Mouse (Mus musculus) forebrain, embryonic 10.5 days (tissue): Measurements from ENCODE around the gene Psd. TPM values are rescaled to one million over a fixed set of nuclear protein-coding genes. Genes with fewer than 3 reads are reported as not detected.

Experiments used
- DNase-seq: peaks from one replicate; pipeline ENCODE4 v3.0.0-alpha.2; 2017; ENCODE audit warnings: low spot score; ENCODE audit errors: extremely low spot score
- H3K27ac ChIP-seq: fragments of 300-500 bp; sonication (generic); 2 replicates; pipeline ENCODE4 v1.5.1; 2016; ENCODE audit warnings: mild to moderate bottlenecking
- H3K27me3 ChIP-seq: fragments of 300-500 bp; sonication (generic); 2 replicates; pipeline ENCODE4 v1.6.1; 2016; ENCODE audit warnings: mild to moderate bottlenecking; ENCODE audit not compliant: poor library complexity, severe bottlenecking
- H3K36me3 ChIP-seq: fragments of 300-500 bp; sonication (generic); replicated peaks from 2 replicates; pipeline ENCODE4 v1.6.1; 2016; ENCODE audit warnings: mild to moderate bottlenecking, moderate library complexity
- H3K4me1 ChIP-seq: fragments of 300-500 bp; sonication (generic); 2 replicates; pipeline ENCODE4 v1.6.1; 2016
- H3K4me3 ChIP-seq: fragments of 300-500 bp; sonication (generic); 2 replicates; pipeline ENCODE4 v1.5.1; 2016; ENCODE audit warnings: mild to moderate bottlenecking, moderate library complexity
- H3K9me3 ChIP-seq: fragments of 300-500 bp; sonication (generic); 2 replicates; pipeline ENCODE4 v1.6.1; 2016; ENCODE audit warnings: mild to moderate bottlenecking, moderate library complexity
- WGBS: fragments of 180-500 bp; shearing (Covaris S2); methylation state at CpG from one replicate; pipeline ENCODE4 v1.1.7; 2016; 5-methylcytosine and 5-hydroxymethylcytosine counted together
- polyA plus RNA-seq: library from polyadenylated mRNA; unstranded; fragments of >200 nt; fragmentation: Nextera tagmentation; extraction: Ambion mirVana; gene quantifications from 2 replicates; pipeline ENCODE4 v1.2.1, GENCODE M21; 2016

The Psd gene
- polyA plus RNA-seq, 1 experiment from 2014 or later: 2.8 TPM

DNA sequence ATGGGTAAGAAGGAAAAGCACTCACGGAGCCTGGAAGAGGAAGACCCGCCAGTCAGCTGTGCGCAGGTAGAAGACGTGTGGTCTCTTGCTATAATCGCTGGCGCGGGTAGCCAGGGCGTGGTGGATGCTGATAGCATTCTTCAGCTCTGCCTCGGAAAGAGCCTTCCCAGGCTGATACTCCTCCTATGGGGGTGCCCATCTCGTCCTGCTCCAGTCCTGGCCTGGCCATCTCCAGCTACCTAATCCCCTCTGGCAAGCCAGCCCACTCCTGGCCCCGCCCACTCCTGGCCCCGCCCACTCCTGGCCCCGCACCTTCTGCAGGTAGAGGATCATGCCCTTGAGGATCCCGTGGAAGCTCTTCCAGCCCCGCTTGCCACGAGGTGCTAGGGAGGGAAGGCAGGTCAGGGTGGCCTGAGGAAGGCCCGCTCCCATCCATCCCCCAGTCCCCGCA, 12.8 kb downstream of the Psd start:
- peaks cover 44% of the 10 kb centered on the region for H3K4me1 ChIP-seq
- whole genome bisulfite sequencing: 12% methylated on average over 18 of the region's 18 CpGs
- peaks cover 23% of the 10 kb centered on the region; the same call in 1 of the 2 replicates for H3K36me3 ChIP-seq
- no peak overlapping the region for H3K27ac ChIP-seq
- H3K4me3 ChIP-seq: peak overlapping the region; percentile 4; the same call in 1 of the 2 replicates
- no peak for DNase-seq
- peaks cover 98% of the 10 kb centered on the region for H3K27me3 ChIP-seq
- H3K9me3 ChIP-seq: no peaks in the 10 kb centered on the region

GRCm38 (mm10) chr19:46313591-46313990, 13.4 kb downstream of the Psd start:
- Histone ChIP-seq H3K27me3 (peaks cover 98% of the 10 kb centered on the region), H3K36me3 (peaks cover 23% of the 10 kb centered on the region; the same call in 1 of the 2 replicates), H3K9me3 (no peaks in the 10 kb centered on the region), H3K4me3 (no peak overlapping the region), H3K4me1 (peaks cover 44% of the 10 kb centered on the region), H3K27ac (no peak overlapping the region)
- 70% methylated on average over 6 of the region's 6 CpGs for WGBS
- DNase-seq: no peak

DNA sequence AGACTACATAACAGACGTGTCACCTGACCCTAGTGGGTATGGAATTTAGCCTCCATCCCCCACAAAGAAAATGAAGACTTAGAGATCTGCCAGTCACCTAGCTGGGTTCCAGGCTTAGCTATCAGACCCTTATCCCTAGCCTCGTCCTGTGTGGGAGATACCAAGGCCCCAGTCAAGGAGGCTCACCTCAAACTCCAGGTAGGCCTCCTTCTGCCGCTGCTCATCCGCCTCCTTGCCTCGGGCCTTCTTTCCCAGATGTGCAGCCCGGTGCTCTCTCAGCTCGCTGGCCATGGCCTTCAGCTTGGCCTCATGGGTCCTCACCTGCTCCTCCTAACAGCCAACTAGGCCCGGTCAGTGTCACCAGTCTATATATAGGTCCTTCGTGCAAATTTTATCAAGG, 13.8 kb downstream of the Psd start:
- Histone ChIP-seq H3K27me3 (peaks cover 98% of the 10 kb centered on the region), H3K36me3 (peaks cover 23% of the 10 kb centered on the region; the same call in 1 of the 2 replicates), H3K4me1 (peaks cover 43% of the 10 kb centered on the region), H3K4me3 (no peak overlapping the region), H3K9me3 (no peaks in the 10 kb centered on the region), H3K27ac (no peak overlapping the region)
- WGBS: 86% methylated on average over 9 of the region's 9 CpGs
- DNase-seq: no peak

DNA sequence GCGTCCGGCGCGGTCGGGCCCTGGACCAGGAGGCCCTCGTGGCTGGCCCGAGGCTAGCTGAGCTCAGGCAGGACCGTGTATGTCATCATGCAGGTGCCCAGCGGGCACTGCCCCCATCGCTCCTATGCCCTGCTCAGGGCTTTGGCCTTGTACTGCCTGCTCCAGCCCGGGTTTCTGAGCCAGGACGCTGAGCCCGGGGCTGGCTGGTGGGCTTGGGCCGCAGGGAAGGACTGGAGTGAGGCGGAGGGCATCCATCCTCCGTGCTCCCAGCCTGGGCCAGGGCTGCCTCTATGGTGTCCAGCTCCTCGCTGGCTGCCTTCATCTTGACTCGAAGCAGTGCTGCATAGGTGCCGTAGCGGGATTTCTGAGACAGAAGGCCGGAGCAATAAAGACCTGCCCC, 14.4 kb downstream of the Psd start:
- 93% methylated on average over 21 of the region's 21 CpGs for WGBS
- peaks cover 98% of the 10 kb centered on the region for H3K27me3 ChIP-seq
- DNase-seq: no peak

GRCm38 (mm10) chr19:46311341-46311740, 15.6 kb downstream of the Psd start:
- H3K27me3 ChIP-seq: peaks cover 98% of the 10 kb centered on the region
- no peak for DNase-seq
- no peak overlapping the region for H3K4me3 ChIP-seq
- peaks cover 32% of the 10 kb centered on the region for H3K4me1 ChIP-seq
- 94% methylated on average over 9 of the region's 9 CpGs for WGBS
- H3K36me3 ChIP-seq: peaks cover 23% of the 10 kb centered on the region; the same call in 1 of the 2 replicates
- no peak overlapping the region for H3K27ac ChIP-seq
- no peaks in the 10 kb centered on the region for H3K9me3 ChIP-seq

More for the DNA sequence above, 14.4 kb downstream of the Psd start:
- peaks cover 23% of the 10 kb centered on the region; the same call in 1 of the 2 replicates for H3K36me3 ChIP-seq
- H3K4me1 ChIP-seq: peaks cover 38% of the 10 kb centered on the region
- no peak overlapping the region for H3K27ac ChIP-seq
- H3K9me3 ChIP-seq: no peaks in the 10 kb centered on the region
- H3K4me3 ChIP-seq: no peak overlapping the region

DNA sequence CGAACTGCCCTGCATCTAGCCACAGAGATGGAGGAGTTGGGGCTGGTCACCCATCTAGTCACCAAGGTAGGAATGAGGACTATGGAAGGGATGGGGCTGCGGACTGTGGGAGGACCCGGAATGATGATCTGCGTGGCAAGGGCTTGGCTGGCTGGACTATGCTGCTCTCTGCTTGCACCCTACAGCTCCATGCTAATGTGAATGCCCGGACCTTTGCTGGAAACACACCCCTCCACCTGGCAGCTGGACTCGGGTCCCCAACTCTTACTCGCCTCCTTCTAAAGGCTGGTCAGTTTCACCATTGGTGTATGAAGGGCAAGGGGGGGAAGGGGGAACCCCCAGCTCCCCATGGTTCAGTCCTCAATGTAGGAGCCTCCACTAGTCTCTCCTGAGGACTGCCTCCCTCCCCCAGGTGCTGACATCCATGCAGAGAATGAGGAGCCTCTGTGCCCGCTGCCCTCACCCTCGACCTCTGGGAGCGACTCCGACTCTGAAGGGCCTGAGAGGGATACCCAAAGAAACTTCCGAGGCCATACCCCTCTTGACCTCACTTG, 16.6 kb downstream of the Psd start:
- Histone ChIP-seq H3K4me3 (no peak overlapping the region), H3K36me3 (peaks cover 23% of the 10 kb centered on the region; the same call in 1 of the 2 replicates), H3K27me3 (peaks cover 95% of the 10 kb centered on the region), H3K4me1 (peaks cover 35% of the 10 kb centered on the region), H3K9me3 (no peaks in the 10 kb centered on the region), H3K27ac (no peak overlapping the region)
- DNase-seq: no peak
- 92% methylated on average over 12 of the region's 12 CpGs for WGBS

DNA sequence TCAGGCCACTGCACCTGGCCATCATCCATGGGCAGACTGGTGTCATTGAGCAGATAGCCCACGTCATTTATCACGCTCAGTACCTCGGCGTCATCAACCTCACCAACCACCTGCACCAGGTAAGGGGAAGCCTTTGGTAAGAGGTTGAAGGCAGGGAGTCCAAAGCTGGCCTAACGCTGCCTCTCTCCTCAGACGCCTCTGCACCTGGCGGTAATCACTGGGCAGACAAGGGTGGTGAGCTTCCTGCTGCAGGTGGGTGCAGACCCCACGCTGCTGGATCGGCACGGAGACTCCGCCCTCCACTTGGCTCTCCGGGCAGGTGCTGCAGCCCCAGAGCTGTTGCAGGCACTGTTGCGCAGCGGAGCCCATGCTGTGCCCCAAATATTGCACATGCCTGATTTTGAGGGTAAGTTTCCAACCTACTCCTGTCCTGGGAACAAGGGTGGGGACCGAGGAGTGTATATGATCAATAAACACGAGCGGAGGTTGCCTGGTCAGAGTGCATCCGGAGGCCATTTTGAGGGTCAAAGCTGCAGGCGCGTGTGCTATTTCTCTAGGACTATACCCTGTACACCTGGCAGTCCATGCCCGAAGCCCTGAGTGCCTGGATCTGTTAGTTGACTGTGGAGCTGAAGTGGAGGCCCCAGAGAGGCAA, 17.2 kb downstream of the Psd start:
- peaks cover 23% of the 10 kb centered on the region; the same call in 1 of the 2 replicates for H3K36me3 ChIP-seq
- H3K4me3 ChIP-seq: peak overlapping the region; percentile 53; the same call in 1 of the 2 replicates
- H3K4me1 ChIP-seq: peaks cover 40% of the 10 kb centered on the region
- DNase-seq: no peak
- no peaks in the 10 kb centered on the region for H3K9me3 ChIP-seq
- 79% methylated on average over 21 of the region's 21 CpGs for WGBS
- H3K27ac ChIP-seq: no peak overlapping the region
- H3K27me3 ChIP-seq: peaks cover 89% of the 10 kb centered on the region

- Histone ChIP-seq H3K27me3 (peaks cover 80% of the 10 kb centered on the region), H3K4me1 (peaks cover 40% of the 10 kb centered on the region), H3K4me3 (peak overlapping the region; percentile 53), H3K9me3 (no peaks in the 10 kb centered on the region), H3K36me3 (peaks cover 23% of the 10 kb centered on the region; the same call in 1 of the 2 replicates), H3K27ac (peak overlapping the region; percentile 67)
- 2% methylated on average over 47 of the region's 47 CpGs for WGBS
- peak; percentile 84 for DNase-seq
Measured at GRCm38 (mm10) chr19:46308706-46309435, 18.1 kb downstream of the Psd start.

- H3K4me1 ChIP-seq: peaks cover 43% of the 10 kb centered on the region
- peaks cover 80% of the 10 kb centered on the region for H3K27me3 ChIP-seq
- DNase-seq: no peak
Measured at GRCm38 (mm10) chr19:46308303-46308702, 18.7 kb downstream of the Psd start.

GRCm38 (mm10) chr19:46307781-46308180, 19.2 kb downstream of the Psd start:
- DNase-seq: no peak
- Histone ChIP-seq H3K9me3 (no peaks in the 10 kb centered on the region), H3K4me1 (peaks cover 43% of the 10 kb centered on the region), H3K27ac (no peak overlapping the region), H3K36me3 (peaks cover 23% of the 10 kb centered on the region; the same call in 1 of the 2 replicates), H3K27me3 (peaks cover 78% of the 10 kb centered on the region), H3K4me3 (no peak overlapping the region)
- 77% methylated on average over 16 of the region's 16 CpGs for WGBS

More at GRCm38 (mm10) chr19:46308303-46308702, 18.7 kb downstream of the Psd start:
- Histone ChIP-seq H3K4me3 (peak overlapping the region; percentile 53), H3K9me3 (no peaks in the 10 kb centered on the region), H3K36me3 (peaks cover 23% of the 10 kb centered on the region; the same call in 1 of the 2 replicates), H3K27ac (no peak overlapping the region)
- WGBS: 48% methylated on average over 16 of the region's 16 CpGs

DNA sequence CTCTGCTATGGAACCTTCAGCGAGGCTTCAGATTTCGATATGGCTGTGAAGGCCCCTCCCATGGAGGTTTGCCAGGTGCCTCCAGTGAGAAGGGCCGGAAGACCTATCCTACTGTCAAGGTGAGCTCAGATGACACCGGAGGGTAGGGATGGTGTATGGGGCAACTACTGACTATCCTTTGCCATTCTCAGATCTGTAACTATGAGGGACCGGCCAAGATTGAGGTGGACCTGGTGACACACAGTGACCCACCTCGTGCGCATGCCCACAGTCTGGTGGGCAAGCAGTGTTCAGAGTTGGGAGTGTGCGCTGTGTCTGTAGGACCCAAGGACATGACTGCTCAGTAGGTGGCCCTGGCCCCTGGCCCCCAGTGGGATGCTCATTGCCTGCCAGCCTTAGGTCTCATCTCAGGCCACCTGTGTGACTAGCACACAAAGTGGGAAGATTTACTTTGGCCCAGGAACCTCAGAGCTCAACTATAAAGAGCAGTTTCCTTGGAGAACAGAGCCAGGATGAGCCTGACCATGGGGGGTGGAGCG, 20.1 kb downstream of the Psd start:
- Histone ChIP-seq H3K4me1 (peaks cover 43% of the 10 kb centered on the region), H3K9me3 (no peaks in the 10 kb centered on the region), H3K4me3 (no peak overlapping the region), H3K36me3 (peaks cover 22% of the 10 kb centered on the region; the same call in 1 of the 2 replicates), H3K27me3 (peaks cover 74% of the 10 kb centered on the region), H3K27ac (no peak overlapping the region)
- no peak for DNase-seq
- WGBS: 90% methylated on average over 9 of the region's 9 CpGs

DNA sequence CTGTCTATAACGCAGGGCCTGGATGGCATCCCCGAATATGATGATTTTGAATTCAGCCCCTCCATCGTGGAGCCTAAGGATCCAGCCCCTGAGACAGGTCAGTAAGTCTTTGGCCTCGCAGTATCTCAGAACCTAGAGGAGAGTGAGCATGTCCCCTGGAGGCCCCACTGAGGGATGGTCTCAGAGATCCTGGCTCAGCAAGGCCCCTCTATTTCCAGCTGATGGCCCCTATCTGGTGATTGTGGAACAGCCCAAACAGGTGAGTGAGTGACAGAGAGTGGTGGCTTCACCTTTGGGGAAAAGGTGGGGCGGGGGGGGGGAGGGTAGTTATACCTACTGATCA, 20.7 kb downstream of the Psd start:
- Histone ChIP-seq H3K36me3 (peaks cover 16% of the 10 kb centered on the region; the same call in 1 of the 2 replicates), H3K27me3 (peaks cover 68% of the 10 kb centered on the region), H3K27ac (peak overlapping the region; percentile 81; the same call in 1 of the 2 replicates), H3K4me1 (peaks cover 43% of the 10 kb centered on the region), H3K4me3 (peak overlapping the region; percentile 63), H3K9me3 (no peaks in the 10 kb centered on the region)
- WGBS: 54% methylated on average over 5 of the region's 5 CpGs
- DNase-seq: no peak
